Mouse (Mus musculus) MEL (cell line): ENCODE data around the gene Sec14l4. TPM values are rescaled to one million over a fixed set of nuclear protein-coding genes. Genes with fewer than 3 reads are reported as not detected.

ENCODE experiments used
- DNase-seq: peaks from one replicate; pipeline ENCODE4 v3.0.0; 2011; ENCODE audit warnings: low read depth, low spot score
- H3K27ac ChIP-seq: 2 replicates; pipeline ENCODE4 v1.5.1; 2012; ENCODE audit warnings: low read depth, mild to moderate bottlenecking, control low read depth, low read length, moderate library complexity; ENCODE audit not compliant: control insufficient read depth
- H3K27me3 ChIP-seq, 2 experiments: fragments of 150-350 bp in 1 of 2; sonication (generic) in 1 of 2; 2 replicates each; pipeline ENCODE4 v1.6.1; 2012; ENCODE audit warnings: low read length in 2 of 2, mild to moderate bottlenecking in 2 of 2, improper control_type of control experiment in 1 of 2, moderate library complexity in 1 of 2; ENCODE audit not compliant: insufficient read depth in 2 of 2, control insufficient read depth in 1 of 2
- H3K36me3 ChIP-seq, 2 experiments: 2 replicates each; pipeline ENCODE4 v1.6.1; 2012 to 2014; ENCODE audit warnings: low read length in 2 of 2, improper control_type of control experiment in 1 of 2, inconsistent platforms in 1 of 2, mild to moderate bottlenecking in 1 of 2; ENCODE audit not compliant: insufficient read depth in 2 of 2, control insufficient read depth in 1 of 2
- H3K4me1 ChIP-seq, 2 experiments: fragments of 150-350 bp in 1 of 2; sonication (generic) in 1 of 2; 2 replicates each; pipeline ENCODE4 v1.6.1; 2012; ENCODE audit warnings: low read length in 2 of 2, improper control_type of control experiment in 1 of 2, mild to moderate bottlenecking in 1 of 2; ENCODE audit not compliant: insufficient read depth in 2 of 2, control insufficient read depth in 1 of 2
- H3K4me3 ChIP-seq, 2 experiments: fragments of 150-350 bp in 1 of 2; sonication (generic) in 1 of 2; 2 replicates each; pipeline ENCODE4 v1.5.1; 2012; ENCODE audit warnings: low read depth in 2 of 2, low read length in 2 of 2, mild to moderate bottlenecking in 2 of 2, moderate library complexity in 2 of 2, control low read depth in 1 of 2, improper control_type of control experiment in 1 of 2; ENCODE audit not compliant: control insufficient read depth in 1 of 2, insufficient read depth in 1 of 2
- H3K79me2 ChIP-seq: 2 replicates; pipeline ENCODE4 v1.6.1; 2012; ENCODE audit warnings: mild to moderate bottlenecking, low read length, moderate library complexity; ENCODE audit not compliant: control insufficient read depth, poor library complexity, insufficient read depth
- H3K9ac ChIP-seq: 2 replicates; pipeline ENCODE4 v1.6.1; 2012; ENCODE audit warnings: low read depth, mild to moderate bottlenecking, control low read depth, low read length, moderate library complexity; ENCODE audit not compliant: control insufficient read depth, poor library complexity, severe bottlenecking
- H3K9me3 ChIP-seq: fragments of 150-350 bp; sonication (generic); replicated peaks from 2 replicates; pipeline ENCODE4 v1.6.1; 2012; ENCODE audit warnings: mild to moderate bottlenecking, low read length, improper control_type of control experiment, moderate library complexity; ENCODE audit not compliant: insufficient read depth
- BHLHE40 ChIP-seq: IDR thresholded peaks from 2 replicates; pipeline ENCODE4 v1.6.1; 2012; ENCODE audit warnings: low read depth, mild to moderate bottlenecking, inconsistent platforms, low read length, improper control_type of control experiment, borderline replicate concordance
- CHD2 ChIP-seq: IDR thresholded peaks from 2 replicates; pipeline ENCODE4 v1.6.1; 2011; ENCODE audit warnings: low read length, improper control_type of control experiment
- E2F4 ChIP-seq: IDR thresholded peaks from 2 replicates; pipeline ENCODE4 v1.6.1; 2011; ENCODE audit warnings: low read depth, low read length, improper control_type of control experiment, borderline replicate concordance
- ELF1 ChIP-seq: IDR thresholded peaks from 2 replicates; pipeline ENCODE4 v1.6.1; 2014; ENCODE audit warnings: low read depth, mild to moderate bottlenecking, inconsistent platforms, low read length, improper control_type of control experiment, moderate library complexity
- GATA1 ChIP-seq: IDR thresholded peaks from 2 replicates; pipeline ENCODE4 v1.6.1; 2011; ENCODE audit warnings: low read depth, low read length, improper control_type of control experiment
- HCFC1 ChIP-seq: IDR thresholded peaks from 2 replicates; pipeline ENCODE4 v1.6.1; 2012; ENCODE audit warnings: low read depth, mild to moderate bottlenecking, inconsistent platforms, low read length, improper control_type of control experiment, moderate library complexity
- KAT2A ChIP-seq: conservative IDR thresholded peaks from 2 replicates; pipeline ENCODE4 v1.6.1; 2012; ENCODE audit warnings: low read depth, low read length, improper control_type of control experiment, inconsistent platforms
- MAX ChIP-seq: IDR thresholded peaks from 2 replicates; pipeline ENCODE4 v1.6.1; 2011; ENCODE audit warnings: low read length, improper control_type of control experiment
- MAZ ChIP-seq: IDR thresholded peaks from 2 replicates; pipeline ENCODE4 v1.6.1; 2012; ENCODE audit warnings: low read depth, mild to moderate bottlenecking, inconsistent platforms, low read length, improper control_type of control experiment
- MXI1 ChIP-seq: IDR thresholded peaks from 2 replicates; pipeline ENCODE4 v1.6.1; 2011; ENCODE audit warnings: mild to moderate bottlenecking, low read depth, low read length, improper control_type of control experiment
- MYB ChIP-seq: IDR thresholded peaks from 2 replicates; pipeline ENCODE4 v1.6.1; 2011; ENCODE audit warnings: mild to moderate bottlenecking, low read depth, low read length, improper control_type of control experiment
- MYC ChIP-seq: IDR thresholded peaks from 2 replicates; pipeline ENCODE4 v1.6.1; 2011; ENCODE audit warnings: low read depth, mild to moderate bottlenecking, low read length, improper control_type of control experiment, moderate library complexity
- NELFE ChIP-seq: IDR thresholded peaks from 2 replicates; pipeline ENCODE4 v1.6.1; 2011; ENCODE audit warnings: low read depth, low read length, improper control_type of control experiment
- POLR2AphosphoS2 ChIP-seq: IDR thresholded peaks from 2 replicates; pipeline ENCODE4 v1.6.1; 2011; ENCODE audit warnings: low read length, improper control_type of control experiment
- POLR2AphosphoS5 ChIP-seq: IDR thresholded peaks from 2 replicates; pipeline ENCODE4 v1.6.1; 2012; ENCODE audit warnings: low read depth, borderline replicate concordance, mild to moderate bottlenecking, inconsistent platforms, low read length, moderate library complexity, mixed read lengths
- RAD21 ChIP-seq: IDR thresholded peaks from 2 replicates; pipeline ENCODE4 v1.6.1; 2011; ENCODE audit warnings: mild to moderate bottlenecking, low read depth, low read length, improper control_type of control experiment
- RCOR1 ChIP-seq: IDR thresholded peaks from 2 replicates; pipeline ENCODE4 v1.6.1; 2012; ENCODE audit warnings: low read depth, mild to moderate bottlenecking, inconsistent platforms, low read length, improper control_type of control experiment
- SMC3 ChIP-seq: IDR thresholded peaks from 2 replicates; pipeline ENCODE4 v1.6.1; 2011; ENCODE audit warnings: low read depth, low read length, improper control_type of control experiment
- TAL1 ChIP-seq: IDR thresholded peaks from 2 replicates; pipeline ENCODE4 v1.6.1; 2012; ENCODE audit warnings: mild to moderate bottlenecking, inconsistent platforms, low read length, moderate library complexity, mixed read lengths
- TCF12 ChIP-seq: IDR thresholded peaks from 2 replicates; pipeline ENCODE4 v1.6.1; 2014; ENCODE audit warnings: low read depth, mild to moderate bottlenecking, inconsistent platforms, low read length, improper control_type of control experiment, moderate library complexity
- USF1 ChIP-seq: IDR thresholded peaks from 2 replicates; pipeline ENCODE4 v1.6.1; 2014; ENCODE audit warnings: low read depth, mild to moderate bottlenecking, inconsistent platforms, low read length, improper control_type of control experiment, moderate library complexity
- ZC3H11A ChIP-seq: IDR thresholded peaks from 2 replicates; pipeline ENCODE4 v1.6.1; 2012; ENCODE audit warnings: low read depth, mild to moderate bottlenecking, inconsistent platforms, low read length, improper control_type of control experiment
- polyA plus RNA-seq, 2 experiments: library from polyadenylated mRNA; stranded (reverse) in 1 of 2; unstranded in 1 of 2; fragments of >175 nt in 1 of 2; fragments of >200 nt in 1 of 2; gene quantifications; 2 replicates each; pipeline versions ENCODE4 v1.2.1 to v1.2.4; 2012; ENCODE audit warnings: low replicate concordance in 2 of 2, low read depth in 1 of 2; ENCODE audit not compliant: insufficient read length in 2 of 2, insufficient read depth in 1 of 2, missing spikeins in 1 of 2
- total RNA-seq: library from RNA; depleted of rRNA; stranded (reverse); fragments of 300-350 nt; gene quantifications from 2 replicates; pipeline ENCODE4 v1.2.3, GENCODE M21; 2012

Sec14l4 gene
- total and polyA plus RNA-seq, 3 experiments, result not detected

DNA sequence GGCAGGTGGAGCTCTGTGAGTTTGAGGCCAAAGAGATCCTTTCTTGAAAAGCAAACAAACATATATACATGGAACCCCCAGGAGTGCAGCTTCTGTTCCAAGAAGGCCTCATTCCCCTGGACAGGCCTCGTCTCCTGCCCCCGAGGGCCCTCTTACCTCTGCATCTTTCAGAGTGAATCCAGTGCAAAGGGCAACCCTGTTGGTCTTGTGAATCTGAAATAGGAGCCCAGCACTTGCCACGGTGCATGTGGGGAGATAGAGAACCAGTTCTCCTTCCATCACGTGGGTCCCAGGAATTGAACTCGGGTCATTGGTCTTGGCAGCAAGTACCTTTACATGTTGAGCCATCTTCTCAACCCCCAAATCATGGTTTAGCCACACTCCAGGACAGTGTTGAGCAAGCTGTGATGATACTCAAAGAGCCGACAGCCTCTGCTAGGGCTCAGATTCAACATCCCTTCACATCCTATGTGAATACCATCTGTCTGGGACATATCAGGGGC, 9.9 kb downstream of the Sec14l4 start:
- DNase-seq, result no peak
- peaks cover 0 to 2% of the 10 kb centered on the region in 2 experiments; a peak in 3 of 4 replicates for H3K27me3 ChIP-seq
- no peak overlapping the region for H3K9ac ChIP-seq
- H3K27ac ChIP-seq, result no peak overlapping the region
- H3K36me3 ChIP-seq, result no peaks in the 10 kb centered on the region
- no peaks in the 10 kb centered on the region for H3K9me3 ChIP-seq
- H3K4me3 ChIP-seq, result no peak overlapping the region
- no peak for TF ChIP-seq ZC3H11A
- TF ChIP-seq POLR2AphosphoS5, result no peak
- TF ChIP-seq MAX, result no peak
- no peak for TF ChIP-seq MXI1
- no peak for TF ChIP-seq E2F4
- TF ChIP-seq RAD21, result no peak
- no peak for TF ChIP-seq SMC3
- no peak for TF ChIP-seq HCFC1
- no peak for TF ChIP-seq MYB
- no peak for TF ChIP-seq TAL1
- TF ChIP-seq USF1, result no peak
- TF ChIP-seq BHLHE40, result no peak
- no peak for TF ChIP-seq ELF1
- no peak for TF ChIP-seq MYC
- no peak for TF ChIP-seq GATA1
- TF ChIP-seq TCF12, result no peak
- no peaks in the 10 kb centered on the region for H3K79me2 ChIP-seq
- no peaks in the 10 kb centered on the region for H3K4me1 ChIP-seq

DNA sequence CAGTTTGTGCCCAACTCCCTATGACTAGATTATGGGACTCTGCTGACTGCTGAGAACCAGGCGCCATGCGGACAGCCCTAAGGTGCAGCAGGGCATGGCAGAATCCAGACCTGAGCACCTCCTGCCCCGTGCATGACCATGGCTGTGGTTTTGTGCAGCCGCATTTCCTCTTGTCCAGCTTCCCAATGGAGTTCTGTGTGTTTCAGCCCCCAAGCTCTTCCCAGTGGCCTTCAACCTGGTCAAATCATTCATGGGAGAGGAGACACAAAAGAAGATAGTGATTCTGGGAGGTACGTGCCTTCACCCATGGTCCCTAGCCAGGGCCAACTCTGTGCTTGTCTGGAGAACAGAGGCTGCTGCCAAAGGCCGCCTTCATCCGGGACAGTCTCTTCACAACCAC, 11.8 kb downstream of the Sec14l4 start:
- Histone ChIP-seq H3K4me3 (no peak overlapping the region), H3K4me1 (no peaks in the 10 kb centered on the region), H3K9ac (no peak overlapping the region), H3K9me3 (no peaks in the 10 kb centered on the region), H3K27ac (no peak overlapping the region), H3K27me3 (no peaks in the 10 kb centered on the region; a peak in 2 of 4 replicates), H3K79me2 (no peaks in the 10 kb centered on the region), H3K36me3 (no peaks in the 10 kb centered on the region)
- no peak for DNase-seq
- no peak for TF ChIP-seq GATA1
- TF ChIP-seq MAZ, result no peak
- no peak for TF ChIP-seq CHD2
- no peak for TF ChIP-seq KAT2A
- TF ChIP-seq MYC, result no peak
- TF ChIP-seq RCOR1, result no peak
- no peak for TF ChIP-seq NELFE
- no peak for TF ChIP-seq HCFC1
- TF ChIP-seq POLR2AphosphoS2, result no peak
